Mouse (Mus musculus) retina, embryonic 14.5 days (tissue): ENCODE data around the gene Hist2h2bb.
A peak's percentile ranks its signal among the peaks of the same experiment; 100 is the strongest.
"Not testable (repeated sequence)": the region's sequence is repeated elsewhere in the genome, so short reads cannot be mapped to it uniquely, and the experiment has no call there.

ENCODE experiments used
- DNase-seq: peaks from one replicate; pipeline ENCODE4 v3.0.0-alpha.2; 2015; ENCODE audit warnings: low spot score

Gene Hist2h2bb

DNA sequence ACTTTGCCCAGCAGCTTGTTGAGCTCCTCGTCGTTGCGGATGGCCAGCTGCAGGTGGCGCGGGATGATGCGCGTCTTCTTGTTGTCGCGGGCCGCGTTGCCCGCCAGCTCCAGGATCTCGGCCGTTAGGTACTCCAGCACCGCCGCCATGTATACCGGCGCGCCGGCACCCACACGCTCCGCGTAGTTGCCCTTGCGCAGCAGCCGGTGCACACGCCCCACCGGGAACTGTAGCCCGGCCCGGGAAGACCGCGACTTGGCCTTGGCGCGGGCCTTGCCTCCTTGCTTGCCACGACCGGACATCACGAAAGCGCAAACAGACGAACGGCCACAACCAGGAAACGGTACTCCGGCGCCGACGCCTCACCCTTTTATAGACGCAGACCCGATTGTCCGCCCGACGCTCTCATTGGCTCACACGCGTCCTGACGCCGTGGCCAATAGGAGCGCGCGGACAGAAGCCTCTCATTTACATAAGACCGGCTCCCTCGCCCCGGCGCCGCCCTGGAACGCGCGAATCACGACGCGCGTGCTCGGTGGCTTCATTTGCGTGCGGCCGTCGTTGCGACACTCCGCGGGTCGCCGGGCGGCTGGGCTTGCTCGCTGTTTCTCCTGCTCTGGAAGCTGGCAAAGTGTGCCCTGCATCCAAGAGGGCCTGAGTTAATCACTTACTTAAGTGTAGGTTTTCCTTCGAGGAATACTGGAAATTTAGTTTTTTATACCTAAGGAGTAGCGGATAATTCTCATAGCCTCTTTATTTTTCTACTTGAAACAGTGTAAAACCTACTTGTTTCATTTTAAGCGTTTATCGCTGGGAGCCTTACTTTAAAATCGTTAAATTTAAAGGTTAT lies 29.4 kb upstream of the Hist2h2bb start, which contains the start of gene Hist2h2aa2:
Hist2h2aa2 (minus strand) TSS at position 328 of the 850 bp plus-strand sequence.
- peak; percentile 65 for DNase-seq

- no peak for DNase-seq
Measured at GRCm38 (mm10) chr3:96240799-96241197, 28.8 kb upstream of the Hist2h2bb start.

DNA sequence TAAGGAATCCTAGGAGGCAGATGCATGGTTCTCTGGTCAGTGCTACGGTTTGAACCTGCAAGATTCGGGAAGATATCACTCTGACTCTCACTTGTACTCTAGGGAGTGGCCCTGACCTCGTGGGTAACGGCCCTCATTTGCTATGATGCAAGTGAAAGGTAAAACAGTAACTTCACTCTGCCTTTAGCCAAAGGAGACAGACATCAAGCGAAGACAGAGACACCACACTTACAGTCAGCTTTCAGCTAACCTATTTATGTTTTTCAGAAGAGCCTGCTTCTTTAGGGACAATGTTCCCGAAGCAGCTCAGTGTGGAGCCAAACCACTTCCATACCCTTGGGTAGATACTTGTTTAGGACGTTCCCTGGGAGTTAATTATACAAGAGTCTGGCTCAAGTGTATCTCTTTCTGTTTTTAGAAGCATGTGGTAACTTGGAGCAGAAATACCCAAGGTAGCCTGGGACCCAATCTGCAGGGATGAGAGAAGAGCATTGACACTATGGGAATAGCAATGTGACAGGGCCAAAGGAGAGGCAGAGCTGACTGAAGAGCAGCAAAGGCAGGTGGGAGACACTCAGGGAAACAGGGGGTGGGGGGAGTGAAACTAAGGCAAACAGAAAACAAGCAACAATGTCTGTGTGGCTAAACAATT lies 25.5 kb upstream of the Hist2h2bb start:
- no peak for DNase-seq

GRCm38 (mm10) chr3:96245003-96245886 lies 24.3 kb upstream of the Hist2h2bb start, which contains the start of gene Hist2h2aa1:
Gene Hist2h2aa1, plus strand, starts transcription at chr3:96245497.
- DNase-seq = peak; percentile 80

GRCm38 (mm10) chr3:96246018-96246417 lies 23.5 kb upstream of the Hist2h2bb start:
- DNase-seq = not testable (repeated sequence)

DNA sequence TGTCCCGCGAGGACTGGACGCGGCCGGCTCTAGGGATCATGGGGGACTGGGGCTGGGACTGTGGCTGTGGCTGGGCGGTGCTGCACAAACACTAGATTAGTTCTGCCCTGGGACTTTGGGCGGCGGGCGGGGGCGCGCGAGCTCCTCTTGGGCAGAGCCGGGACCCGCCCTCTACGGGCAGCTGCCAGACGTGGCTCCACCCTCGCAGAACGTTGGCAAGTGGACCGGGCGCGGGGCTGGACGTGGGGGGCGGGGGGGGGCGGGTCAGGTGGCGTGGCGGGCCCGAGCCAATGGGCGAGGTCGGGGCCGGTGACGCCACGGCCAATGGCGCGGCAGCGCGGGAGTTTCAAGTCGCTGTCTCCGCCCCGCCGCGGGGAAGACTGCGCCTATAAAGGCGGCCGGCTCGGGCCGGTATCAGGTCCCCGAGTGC lies 23.1 kb upstream of the Hist2h2bb start, which contains the start of gene Hist2h3c1:
Hist2h3c1 (plus strand) TSS at position 259 of the 430 bp plus-strand sequence.
- not testable (repeated sequence) for DNase-seq

- DNase-seq = no peak
Measured at GRCm38 (mm10) chr3:96247356-96248140, 22.0 kb upstream of the Hist2h2bb start.

DNA sequence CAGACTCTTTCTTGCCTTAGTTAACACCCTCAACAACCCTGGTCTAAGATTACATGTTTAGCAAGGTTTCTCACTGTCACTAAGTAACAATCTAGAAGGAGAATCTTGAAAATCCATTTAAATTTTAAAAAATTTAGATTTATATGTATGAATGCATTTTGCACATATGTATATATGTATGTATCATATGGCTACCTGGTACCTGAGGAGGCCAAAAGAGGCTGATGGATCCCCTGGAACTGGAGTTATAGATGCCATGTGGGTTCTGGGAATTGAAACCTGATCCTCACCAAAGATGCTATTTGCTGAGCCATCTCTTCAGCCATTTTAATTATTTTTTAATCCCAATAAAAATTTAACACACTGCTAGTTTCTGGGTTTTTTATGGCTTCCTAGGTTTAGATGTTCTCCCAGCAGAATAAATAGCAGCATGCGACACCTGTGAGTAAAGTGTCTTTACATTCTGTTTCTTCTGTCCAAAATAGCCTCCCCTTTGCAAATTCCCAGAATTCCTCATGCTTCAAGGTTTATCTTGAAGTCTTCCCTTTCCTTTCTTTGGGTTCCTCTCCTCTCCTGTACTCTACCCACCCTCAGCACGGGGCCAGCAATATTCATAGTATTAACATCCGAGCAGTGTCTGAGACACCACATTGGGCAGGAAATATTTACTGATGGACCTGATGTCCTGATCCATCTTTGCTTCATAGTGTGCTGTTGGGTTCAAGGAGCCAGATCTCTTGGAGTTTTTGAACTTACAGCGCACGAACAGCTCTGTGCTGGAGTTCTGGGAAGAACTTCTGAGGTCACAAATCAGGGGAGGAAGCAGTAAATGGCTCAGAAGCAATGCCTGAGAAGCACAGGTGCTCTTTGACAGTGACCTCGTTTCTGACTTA lies 21.2 kb upstream of the Hist2h2bb start:
- no peak for DNase-seq

GRCm38 (mm10) chr3:96249034-96249345 lies 20.6 kb upstream of the Hist2h2bb start:
- DNase-seq = no peak

DNA sequence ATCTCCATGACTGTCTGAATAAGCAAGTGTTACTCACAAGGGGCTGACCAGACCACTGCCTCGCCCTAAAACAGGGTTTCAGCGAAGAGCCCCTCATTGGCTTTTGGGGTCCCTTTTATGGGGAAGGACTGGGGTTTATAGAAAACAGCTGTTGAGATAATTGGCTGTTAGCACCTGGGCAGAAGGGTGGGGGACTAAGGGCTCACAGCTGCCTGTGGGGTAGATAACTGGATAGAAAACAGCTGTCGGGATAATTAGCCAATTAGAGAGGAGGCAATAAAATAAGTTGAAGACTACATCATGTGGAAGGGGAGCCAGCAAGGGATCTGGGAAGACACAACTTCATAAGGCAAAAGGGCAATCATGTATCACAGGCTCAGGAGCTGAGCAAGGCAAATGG lies 18.7 kb upstream of the Hist2h2bb start:
- no peak for DNase-seq

DNA sequence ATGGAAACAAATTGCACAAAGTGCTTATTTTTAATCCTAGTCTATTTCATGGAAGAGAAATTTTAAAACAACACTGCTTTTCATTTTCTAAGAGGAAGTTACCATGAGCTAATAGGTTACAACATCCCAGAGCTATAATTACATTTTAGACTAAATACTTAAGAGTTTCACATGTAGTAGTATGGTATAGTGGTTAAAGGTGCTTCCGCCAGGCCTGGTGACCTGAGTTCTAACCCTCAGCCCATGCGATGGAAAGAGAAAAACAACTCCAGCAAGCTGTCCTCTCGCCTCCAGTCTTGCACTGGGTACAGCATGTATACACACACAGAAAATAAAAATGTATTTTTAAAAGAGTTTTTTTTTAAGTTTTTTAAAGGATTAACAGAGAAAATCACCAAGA lies 17.8 kb upstream of the Hist2h2bb start:
- DNase-seq = no peak

- peak; percentile 62 for DNase-seq
Measured at GRCm38 (mm10) chr3:96254683-96255355, 14.7 kb upstream of the Hist2h2bb start.

- DNase-seq = no peak
Measured at GRCm38 (mm10) chr3:96255926-96256593, 13.5 kb upstream of the Hist2h2bb start.

GRCm38 (mm10) chr3:96257190-96257589 lies 12.4 kb upstream of the Hist2h2bb start:
- no peak for DNase-seq

DNA sequence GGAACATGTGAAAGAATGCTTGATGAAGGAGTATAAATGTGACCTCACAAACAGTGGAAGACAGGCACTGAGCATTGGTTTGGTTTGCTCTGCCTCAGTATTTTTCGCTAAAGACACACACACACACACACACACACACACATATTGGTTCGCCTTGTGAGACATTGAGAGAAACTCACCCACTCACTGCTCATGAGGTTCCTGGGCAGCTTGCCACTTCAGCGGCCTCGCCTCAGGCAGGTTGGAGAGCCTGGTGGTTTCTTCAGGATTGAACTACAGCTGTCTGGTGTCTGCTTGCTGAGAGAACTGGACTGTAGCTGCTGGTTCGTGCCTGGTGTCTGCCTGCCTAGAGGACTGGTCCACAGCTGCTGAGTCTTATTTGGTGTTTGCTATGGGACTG lies 9.3 kb upstream of the Hist2h2bb start:
- DNase-seq = no peak

DNA sequence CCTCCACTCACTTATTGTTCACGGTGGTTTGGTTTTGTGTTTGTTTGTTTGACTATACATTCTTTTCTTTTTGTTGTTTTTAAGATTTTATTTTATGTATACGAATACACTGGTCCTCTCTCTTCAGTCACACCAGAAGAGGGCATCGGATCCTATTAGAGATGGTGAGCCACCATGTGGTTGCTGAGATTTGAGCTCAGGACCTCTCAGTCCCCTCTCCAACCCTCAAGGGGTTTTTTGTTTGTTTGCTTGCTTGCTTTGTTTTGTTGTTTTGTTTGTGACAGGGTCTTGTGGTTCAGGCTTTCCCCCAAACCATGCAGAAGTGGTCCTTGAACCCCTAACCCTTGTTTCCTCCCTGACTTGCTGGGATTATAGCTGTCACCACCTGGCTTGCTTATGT lies 7.9 kb upstream of the Hist2h2bb start:
- no peak for DNase-seq

- DNase-seq = peak; percentile 74
Measured at GRCm38 (mm10) chr3:96262216-96262875, 7.2 kb upstream of the Hist2h2bb start.

DNA sequence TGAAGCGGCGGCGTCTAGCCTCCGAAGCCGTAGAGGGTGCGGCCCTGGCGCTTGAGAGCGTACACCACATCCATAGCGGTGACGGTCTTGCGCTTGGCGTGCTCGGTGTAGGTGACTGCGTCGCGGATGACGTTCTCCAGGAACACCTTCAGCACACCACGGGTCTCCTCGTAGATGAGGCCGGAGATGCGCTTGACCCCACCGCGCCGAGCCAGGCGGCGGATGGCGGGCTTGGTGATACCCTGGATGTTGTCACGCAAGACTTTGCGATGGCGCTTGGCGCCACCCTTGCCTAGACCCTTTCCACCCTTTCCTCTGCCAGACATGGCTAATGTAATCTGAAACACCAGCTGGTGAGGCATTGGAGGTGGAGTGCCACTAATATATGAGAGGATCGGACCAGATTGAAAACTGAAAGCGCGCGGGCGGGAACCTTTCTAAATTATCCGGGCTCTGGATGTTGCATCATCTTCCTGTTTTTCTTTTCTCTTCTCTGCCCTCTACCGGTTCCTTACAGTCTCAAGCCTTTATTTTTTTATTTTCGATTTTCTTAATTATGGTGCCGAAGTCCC lies 6.5 kb upstream of the Hist2h2bb start, which contains the start of gene Hist2h4:
Hist2h4 (minus strand) TSS at position 333 of the 572 bp plus-strand sequence.
- DNase-seq = peak; percentile 99
